Mouse (Mus musculus) fat pad, adult 2 months (tissue): Measurements from ENCODE around the gene Ablim1.

Source experiments
- DNase-seq: peaks from one replicate; pipeline ENCODE4 v3.0.0-alpha.2; 2011; ENCODE audit warnings: low read depth, low spot score; ENCODE audit errors: extremely low read depth

Gene Ablim1

DNA sequence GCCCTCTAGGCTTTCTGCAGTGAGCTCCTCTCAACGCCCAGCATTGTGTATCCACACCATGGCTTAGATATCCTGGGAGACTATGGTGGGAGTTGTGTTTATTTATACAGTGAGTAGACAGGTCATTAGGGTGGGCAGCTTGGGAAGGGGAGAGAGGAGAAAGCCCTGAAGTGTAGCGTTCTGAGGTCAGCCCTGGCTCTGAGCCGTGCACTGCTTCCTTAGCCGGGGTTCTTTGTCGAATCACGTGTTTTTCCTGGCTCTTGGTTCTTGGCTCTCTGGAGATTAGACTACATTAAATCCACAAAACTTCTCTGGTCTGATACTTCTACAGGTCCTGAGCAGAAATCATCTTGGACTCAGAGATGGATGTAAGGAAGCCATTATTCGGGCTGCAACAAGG, 205.1 kb downstream of the Ablim1 start:
- DNase-seq = no peak

DNA sequence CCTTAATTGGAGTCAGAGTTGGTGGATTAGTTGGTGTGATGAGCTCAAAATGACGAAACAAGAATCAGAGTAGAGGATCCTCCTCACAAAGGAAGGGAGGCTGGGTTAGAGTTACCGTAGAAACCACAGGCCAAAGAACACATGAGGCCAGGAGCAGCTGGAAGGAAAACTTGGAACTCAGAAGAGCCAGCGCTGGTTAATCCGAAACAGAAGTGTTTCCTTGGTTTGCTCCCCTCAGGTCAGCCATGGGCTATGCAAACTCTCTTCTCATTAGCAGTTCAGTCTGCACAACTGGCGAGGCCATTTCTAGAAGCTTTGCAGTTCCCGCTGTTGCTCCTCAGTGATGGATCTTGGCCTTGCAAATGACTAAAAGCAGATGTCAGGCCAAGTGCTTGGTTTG, 208.2 kb downstream of the Ablim1 start:
- DNase-seq = no peak

DNA sequence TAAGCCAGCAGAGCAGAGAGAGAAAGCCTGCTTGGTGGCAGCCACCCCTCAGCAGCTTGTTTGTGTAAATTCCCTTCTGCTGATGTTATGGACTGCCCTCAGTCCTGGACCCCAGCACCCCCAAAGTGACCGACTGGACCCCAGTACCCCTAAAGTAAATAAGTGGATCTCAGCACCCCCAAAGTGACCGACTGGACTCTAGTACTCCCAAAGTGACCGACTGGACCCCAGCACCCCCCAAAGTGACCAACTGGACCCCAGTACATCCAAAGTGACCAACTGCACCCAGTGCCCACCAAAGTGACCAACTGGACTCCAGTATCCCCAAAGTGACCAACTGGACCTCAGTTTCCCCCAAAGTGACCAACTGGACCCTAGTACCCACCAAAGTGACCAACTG, 208.7 kb downstream of the Ablim1 start:
- no peak for DNase-seq

DNA sequence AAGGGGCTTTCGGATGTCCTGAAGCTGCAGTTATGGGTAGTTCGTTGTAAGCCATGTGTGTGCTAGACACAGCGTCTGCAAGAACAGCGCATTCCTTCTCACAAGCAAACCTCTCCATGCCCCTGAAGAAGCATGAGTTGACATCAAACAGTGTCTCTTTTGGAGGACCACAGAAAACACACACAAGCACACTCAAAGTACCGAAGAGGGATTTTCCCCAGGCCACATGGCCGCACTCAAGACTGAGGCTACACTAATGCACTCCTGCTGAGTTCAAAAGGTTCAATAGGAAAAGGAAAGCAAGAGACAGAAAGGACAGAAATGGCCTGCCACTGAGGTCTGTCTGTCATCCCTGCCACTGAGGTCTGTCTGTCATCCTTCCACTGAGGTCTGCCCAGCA, 209.6 kb downstream of the Ablim1 start:
- no peak for DNase-seq

DNA sequence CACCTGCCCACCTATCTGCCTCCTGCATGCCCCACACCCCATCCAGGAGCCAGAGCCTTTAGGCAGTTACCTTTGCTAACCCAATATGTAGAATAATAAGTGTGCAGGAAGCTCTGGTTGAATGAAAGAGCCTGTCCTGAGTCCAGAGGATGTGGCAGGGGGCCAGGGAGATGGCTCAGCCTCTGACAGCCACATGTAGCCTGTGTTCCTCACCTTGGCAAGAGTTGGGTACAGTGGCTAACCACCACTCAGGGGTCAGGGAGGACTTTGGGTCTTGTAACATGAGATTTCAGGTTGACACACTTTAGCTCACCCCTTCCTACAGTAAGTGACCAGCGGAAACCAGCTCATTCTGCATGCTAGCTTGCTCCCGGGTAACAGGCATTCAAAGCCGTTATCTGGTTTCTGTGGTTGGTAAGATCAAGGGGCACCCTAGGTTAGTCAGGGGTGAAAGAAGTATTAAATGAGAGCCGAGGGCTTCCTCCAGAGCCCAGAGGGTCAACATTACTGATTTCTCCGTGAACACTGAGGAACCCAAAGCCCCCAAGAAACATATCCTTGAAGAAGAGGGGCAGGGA, 210.5 kb downstream of the Ablim1 start:
- no peak for DNase-seq

DNA sequence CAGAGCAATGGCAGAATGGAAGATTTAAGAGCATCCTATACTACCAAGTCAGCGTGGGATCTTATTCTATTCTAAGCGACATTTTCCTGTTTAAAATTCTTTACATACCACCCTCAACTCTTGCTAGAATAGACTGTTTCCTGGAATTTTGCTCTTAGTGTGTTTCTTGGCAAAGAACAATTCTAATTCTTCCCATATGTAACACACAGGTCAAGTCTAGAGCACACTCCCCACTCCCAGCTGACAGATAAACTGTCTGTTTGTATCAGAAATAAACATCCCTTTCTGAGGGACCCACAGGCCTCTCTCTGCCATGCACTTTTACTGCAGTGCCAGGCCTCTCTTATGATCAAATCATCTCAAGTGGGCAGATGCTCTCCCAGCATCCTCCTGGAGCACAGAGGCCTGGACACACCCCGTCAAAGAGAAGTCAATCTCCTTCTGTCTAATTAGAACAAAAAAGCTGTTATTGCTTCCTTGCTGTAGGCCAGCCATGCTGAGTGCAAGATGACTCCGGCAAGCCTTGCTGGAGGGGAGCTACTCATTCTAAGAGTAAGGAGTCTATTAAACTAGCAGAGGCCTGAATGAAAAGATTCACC, 211.3 kb downstream of the Ablim1 start:
- DNase-seq = no peak

DNA sequence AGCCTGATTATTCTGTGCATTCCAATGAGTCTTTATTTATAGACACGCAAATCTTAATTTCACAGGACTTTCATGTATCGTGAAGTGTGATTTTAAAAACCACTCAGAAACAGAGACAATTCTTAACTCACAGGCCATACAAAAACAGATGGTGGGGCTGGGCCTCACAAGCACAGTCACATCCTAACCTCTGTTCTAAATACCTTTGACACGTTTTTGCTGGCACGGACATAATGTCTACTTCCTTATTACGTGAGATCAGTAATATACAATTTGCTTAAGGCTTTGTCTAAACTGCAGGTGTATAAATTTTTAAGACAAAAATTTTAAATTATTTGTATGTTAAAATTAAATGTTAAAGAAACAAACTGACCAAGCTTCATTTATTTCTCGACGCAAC, 212.7 kb downstream of the Ablim1 start:
- no peak for DNase-seq

DNA sequence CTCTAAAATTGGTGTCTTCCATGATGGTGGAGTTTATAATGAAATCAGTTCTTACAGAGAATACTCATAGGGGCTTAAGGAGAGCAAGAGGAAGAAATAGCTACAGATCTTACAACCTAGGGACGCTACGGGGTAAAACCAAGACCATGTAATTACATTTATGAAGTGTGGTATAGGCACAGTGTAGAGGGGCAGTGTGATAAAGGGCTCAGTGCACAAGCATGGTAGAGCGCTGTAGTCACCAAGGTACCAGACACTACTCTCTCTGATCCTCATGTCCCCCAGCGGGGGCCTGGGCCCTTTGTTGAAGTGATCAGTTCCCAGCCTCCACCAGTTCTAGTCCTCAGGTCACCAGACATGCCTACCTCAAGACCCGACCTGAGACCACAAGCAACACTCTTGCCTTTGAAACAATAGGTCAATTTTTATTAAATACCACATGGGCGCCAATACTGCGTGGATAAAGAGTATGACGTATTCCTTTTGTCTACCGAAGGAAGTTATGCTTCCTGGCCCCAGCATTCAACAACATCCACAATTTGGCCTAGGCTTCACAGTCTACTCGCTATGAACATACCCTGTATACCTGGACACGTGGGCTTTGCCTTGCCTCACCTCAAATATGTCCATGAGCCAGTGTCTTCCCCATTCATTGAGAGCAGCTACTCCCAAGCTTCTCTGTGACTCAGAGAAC, 213.8 kb downstream of the Ablim1 start:
- DNase-seq = no peak

DNA sequence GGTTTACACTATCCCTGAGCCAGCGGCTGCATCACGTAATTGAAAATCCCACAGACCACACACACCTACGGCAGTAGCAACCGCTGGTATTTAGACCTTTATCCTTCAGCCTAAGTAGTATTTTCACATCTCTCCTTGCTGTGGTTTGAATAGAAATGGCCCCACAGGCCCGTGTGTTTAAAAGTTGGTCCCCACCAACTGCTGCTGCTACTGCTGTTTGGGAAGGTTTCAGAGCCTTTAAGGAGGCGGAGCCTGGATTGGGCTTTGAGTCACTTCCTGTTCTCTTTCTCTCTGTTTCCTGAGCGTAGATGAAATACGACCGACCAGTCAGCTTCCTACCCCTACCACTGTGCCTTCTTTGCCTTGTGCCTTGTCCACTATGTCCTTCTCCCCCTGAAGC, 214.7 kb downstream of the Ablim1 start:
- no peak for DNase-seq

DNA sequence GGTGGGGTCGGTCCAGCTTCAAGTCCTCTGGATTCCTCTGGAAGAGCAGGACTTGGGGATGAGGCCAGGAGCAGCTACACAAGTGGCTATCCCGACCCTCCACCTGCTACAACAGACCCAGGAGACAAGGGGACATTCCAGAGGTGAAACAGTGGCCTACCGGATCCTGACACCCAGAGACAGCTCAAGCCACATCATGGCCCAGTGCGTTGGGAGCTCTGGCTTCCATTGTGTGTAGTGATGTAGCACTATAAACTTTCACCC, 215.7 kb downstream of the Ablim1 start:
- no peak for DNase-seq

DNA sequence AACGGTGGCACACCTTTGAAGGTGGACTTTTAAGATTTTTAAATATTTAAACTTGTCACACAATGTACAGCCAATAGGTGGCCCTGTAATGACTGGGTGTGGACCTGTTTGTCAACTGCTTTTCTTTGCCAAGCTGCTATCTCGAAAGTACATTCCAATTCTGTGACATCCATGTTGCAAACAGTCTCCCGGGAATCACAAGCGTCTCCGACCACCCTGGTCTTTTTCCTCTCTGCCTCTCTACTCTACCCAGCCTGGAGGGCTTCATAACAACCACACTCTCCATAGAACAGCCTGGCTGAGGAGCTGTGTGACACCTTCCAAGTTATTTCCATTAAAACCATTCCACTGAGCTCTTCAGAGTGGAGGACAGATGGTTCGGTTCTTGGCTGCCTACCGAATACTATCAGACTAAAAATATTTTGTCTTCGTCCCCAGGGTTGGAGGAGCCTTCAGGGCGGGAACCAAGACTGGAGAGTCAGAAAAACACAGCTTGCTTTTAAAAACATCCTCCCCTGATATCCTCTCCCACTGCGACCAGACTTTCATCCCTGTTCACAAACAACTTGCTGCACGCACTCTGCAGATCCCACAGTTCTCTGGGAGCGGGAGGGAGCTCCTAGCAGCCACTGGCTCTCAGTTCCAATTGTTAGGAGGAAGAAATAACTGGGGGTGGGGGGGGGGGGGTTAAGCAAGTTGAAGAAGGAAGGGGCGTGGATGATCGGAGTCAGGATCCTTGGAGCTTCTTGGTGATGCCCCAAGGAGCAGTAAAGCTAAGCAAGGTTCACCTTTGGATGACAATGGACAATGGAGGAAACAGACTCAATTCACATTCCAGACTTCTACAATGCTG, 216.3 kb downstream of the Ablim1 start:
- DNase-seq = no peak

DNA sequence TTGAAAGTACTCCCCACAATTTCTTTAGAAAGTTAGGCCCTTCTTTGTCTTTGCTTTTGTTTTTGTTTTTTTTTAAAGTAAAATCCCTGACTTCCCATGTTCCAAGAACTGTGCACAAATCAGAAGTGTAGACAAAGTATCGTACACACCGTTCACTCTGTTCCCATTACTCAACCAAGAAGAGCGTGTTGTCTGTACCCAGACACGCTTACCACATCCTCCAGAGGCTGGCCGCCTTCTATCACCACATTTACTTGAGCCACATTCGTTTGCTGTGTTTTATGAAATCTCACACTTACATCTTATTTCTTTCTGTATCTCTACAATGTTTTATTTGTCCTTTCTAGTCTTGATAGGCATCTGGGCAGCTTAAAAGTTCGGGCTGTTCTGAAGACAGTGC, 219.4 kb downstream of the Ablim1 start:
- DNase-seq = no peak

DNA sequence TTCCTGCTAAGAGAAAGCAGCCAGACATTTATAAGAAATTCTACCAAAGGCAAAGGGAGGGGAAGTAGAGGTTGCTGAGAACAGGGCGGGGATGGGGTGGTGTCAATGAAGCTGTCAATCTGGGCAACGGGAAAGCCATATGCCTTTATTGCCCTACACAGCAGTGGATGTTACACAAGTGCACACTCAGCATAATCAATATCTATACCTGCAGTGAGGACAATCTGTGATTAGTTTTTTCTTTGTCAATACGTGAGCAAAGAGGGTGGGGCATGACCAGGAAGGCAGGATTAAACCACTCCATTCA, 221.1 kb downstream of the Ablim1 start:
- DNase-seq = no peak

DNA sequence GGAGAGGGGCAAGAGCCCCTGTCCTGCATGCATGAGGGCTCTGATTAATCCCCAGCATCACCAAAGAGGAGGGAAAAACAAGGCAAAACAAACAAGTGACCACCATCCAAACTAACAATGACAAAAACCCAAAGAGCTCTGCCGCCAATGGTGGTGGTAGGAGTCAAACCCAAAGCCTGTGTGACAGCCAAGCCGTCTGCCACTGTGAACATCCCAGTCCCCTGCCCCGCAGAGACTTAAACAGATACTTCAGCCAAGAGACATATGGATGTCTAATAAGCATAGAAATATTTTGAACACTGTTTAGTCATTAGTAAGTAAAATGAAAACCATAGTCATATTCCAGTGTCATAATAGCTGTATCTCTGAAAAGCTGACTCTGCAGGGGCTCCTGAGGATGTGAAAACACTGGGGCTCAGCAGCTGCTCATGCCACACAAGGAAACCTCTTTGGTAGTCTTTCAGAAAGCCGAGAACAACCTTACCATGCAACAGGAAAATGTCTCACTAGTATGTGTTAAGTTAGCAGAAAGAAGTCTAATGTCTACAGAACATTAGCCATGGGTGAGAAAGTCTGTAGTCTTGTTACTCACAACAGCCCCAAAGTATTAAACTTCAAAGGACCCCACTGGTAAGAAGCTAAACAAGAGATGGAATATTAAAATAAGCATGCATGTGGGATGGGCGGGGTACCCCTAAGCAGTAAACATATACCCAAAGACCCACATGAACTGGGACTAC, 221.6 kb downstream of the Ablim1 start:
- DNase-seq = no peak

DNA sequence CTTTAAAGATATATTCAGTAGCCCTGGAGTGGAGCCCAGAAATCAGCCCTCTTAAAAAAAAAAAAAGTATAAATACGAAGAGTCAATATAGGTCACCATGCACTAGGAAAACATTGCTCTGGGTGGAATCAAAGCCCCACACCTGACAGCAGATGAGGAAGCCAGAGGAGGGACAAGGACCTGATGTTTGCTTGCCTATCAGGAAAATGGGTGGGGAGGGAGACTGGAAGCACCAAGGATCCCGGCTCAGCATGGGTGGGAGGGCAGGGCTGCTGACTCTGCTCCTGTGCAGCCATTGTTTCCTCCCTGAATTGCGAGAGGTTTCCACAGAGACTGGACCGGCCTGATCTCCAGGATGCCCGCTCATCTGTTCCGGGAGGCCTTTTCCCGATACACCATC, 223.4 kb downstream of the Ablim1 start:
- DNase-seq = no peak

DNA sequence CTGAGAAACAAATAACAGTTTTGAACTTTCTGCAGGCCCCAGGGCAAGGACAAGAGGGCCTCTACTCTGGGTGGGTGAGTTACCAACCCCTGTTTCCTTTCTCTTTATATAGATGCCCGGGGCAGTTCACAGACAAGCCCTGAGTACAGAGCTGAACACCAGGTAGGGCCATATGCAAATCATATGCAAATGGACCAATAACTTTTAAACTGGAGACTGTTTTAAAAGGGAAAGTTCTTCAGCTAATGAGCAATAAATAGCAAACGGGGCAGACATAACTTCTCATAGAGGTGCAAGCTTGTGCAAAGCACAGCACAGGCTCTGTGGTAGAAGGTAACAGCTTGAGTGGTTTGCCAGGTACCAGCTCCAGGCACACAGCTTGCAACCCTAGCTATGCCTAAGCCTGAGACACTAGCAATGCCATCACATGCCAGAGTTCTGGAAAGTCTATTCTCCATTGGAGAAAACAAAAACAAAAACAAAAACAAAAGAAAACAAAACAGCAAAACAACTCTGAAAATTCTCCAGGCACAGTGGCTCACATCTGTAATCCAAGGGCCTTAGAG, 225.8 kb downstream of the Ablim1 start:
- no peak for DNase-seq

DNA sequence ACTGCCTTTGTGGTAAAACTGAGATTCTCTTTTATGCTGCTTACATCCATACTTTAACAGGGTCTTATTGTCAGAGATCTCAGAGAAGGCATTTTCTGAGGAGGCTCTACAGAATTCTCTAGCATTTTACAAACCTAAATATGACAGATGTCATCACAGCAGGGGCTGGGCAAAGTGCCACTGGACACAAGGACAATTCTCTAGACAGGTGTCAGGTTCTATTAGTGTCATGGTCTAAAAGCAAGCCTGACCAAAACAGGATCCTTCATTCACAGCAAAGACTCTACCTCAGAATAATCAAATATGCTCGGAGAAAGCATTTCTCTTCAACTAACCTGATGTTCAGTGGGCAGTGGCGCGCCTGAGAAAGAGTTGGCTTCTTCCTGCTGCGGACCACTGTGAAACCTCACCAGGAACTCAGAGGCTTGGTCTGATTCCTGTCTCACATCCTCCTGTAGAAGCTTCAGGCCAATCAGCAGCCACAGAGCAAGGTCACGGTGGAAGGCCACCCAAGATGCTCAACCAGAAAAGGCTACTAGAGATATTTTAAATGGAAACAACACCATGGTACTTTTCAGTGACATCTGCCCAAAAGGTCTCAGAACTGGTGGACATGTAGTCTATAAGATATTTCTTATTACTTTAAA, 230.1 kb downstream of the Ablim1 start:
- DNase-seq = no peak

DNA sequence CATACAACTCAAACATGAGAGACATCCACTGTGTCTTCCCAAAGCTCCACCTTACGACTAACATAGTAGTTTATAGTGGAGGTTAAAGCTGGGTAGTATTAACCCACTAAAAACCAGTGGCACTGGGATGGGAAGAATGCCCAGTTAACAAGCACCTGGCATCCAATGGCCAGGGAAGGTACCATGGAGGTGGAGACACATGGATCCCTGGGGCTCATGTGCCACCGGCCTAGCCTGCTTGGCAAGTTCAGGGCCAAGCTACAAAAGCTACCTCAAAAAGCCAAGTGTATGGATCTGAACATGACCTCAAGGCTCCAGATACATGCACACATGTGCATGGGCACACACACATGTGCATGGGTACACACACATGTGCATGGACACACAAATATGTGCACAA, 230.8 kb downstream of the Ablim1 start:
- no peak for DNase-seq

DNA sequence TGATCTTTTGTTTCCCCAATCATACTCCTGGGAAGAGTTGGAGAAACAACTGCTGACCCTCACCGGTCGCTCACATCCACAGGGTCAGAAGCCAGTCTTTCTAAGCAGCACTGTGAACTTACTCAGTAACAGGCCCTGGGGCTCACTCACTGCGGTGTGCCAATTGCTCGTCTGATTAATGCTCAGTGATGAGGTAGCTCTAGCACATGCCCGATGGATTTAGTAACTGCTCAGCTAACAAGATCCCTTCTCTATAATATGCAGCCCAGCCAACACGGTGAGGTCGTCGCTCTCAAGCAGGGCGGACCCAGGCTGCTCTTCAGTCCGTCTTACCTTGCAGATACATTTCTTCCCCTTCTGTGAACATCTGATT, 231.6 kb downstream of the Ablim1 start:
- DNase-seq = no peak

DNA sequence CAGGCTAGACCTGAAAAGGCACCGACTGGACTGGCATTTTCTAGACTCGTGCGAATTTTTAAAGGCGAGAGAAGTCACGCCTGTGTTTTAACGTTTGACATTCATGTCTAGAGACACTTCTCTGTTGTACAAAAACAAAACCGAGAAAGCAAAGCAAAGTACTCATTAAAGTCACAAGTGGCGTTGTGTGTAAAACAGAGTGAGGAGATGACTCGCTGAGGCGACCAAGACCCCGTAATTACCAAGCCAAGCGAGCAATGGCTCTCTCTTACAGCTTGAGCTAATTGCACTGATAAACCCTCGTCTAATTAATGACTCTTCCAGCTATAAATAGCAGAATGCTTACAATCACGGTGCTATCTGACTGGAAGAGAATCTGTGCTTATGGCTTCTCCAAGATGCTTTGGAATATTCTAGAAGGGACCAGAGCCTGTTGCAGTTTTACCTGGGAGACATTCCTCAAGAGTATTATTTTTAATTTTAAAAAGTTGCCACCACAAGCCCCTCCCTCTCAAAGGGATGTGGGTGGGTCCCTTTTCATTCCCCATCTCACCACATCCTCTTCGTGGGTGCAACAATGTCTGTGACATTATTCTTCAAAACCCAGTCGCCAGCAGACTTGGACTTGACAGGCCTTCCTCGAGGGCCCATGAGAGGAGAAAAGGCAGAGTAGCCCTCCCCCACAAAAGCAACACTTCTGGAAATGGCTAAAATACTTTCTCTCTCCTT, 232.1 kb downstream of the Ablim1 start:
- DNase-seq = no peak
